In genomic region chr11:109720809-109721319, GRCm38 (mm10) we compare ENCODE assay signal across 9 mouse cellular contexts. TPM values are rescaled to one million over a fixed set of nuclear protein-coding genes. Genes with fewer than 3 reads are reported as not detected.
A peak's percentile ranks its signal among the peaks of the same experiment; 100 is the strongest.
DNase-seq lines count a peak whose midpoint lies in the region; ATAC-seq and TF ChIP-seq lines count a peak whose summit lies in the region.
"Had no signal": no experiment of that assay in that cellular context is flagged by ENCODE, and none has a peak within 500 bp of the region (broad histone marks: within the 10 kb centered on the region; RNA-seq: fewer than 3 reads in every experiment).

No protein-coding gene starts in this region.

- peak; percentile 65 for TF ChIP-seq POLR2A in embryonic fibroblast, embryonic 13.5 days (IDR thresholded peaks at IDR 0.05; ENCODE audit: low read depth, low read length)

- H3K4me2 ChIP-seq in hindbrain, embryonic 13.5 days: peak overlapping the region; percentile 96
- peak overlapping the region; percentile 94 for H3K4me2 ChIP-seq in midbrain, postnatal 0 days (ENCODE audit: low read depth, low read length, poor library complexity, severe bottlenecking)

- peaks cover 28% of the 10 kb centered on the region for H3K4me1 ChIP-seq in megakaryocyte, embryonic 14.5 days
- H3K4me1 ChIP-seq in embryonic fibroblast, embryonic 13.5 days (ENCODE audit: control insufficient read depth, insufficient read depth, low read length): peaks cover 3% of the 10 kb centered on the region; the same call in 1 of the 2 replicates
- H3K4me1 ChIP-seq in hindbrain, embryonic 13.5 days (replicated peaks): peaks cover 20% of the 10 kb centered on the region
- H3K4me1 ChIP-seq in midbrain, postnatal 0 days (ENCODE audit: insufficient read depth, low read length): peaks cover 7% of the 10 kb centered on the region; the same call in 1 of the 2 replicates

- H3K27me3 ChIP-seq in megakaryocyte, embryonic 14.5 days (replicated peaks): peaks cover 83% of the 10 kb centered on the region
- H3K27me3 ChIP-seq in hindbrain, embryonic 13.5 days: peaks cover 34% of the 10 kb centered on the region
- H3K27me3 ChIP-seq in midbrain, postnatal 0 days (ENCODE audit: insufficient read depth, low read length): 0 out of 2 replicates have a peak, but pooled peaks cover 4% of the 10 kb centered on the region

- no peaks in the 10 kb centered on the region for H3K9me3 ChIP-seq in megakaryocyte, embryonic 14.5 days
- H3K9me3 ChIP-seq in hindbrain, embryonic 13.5 days: no peaks in the 10 kb centered on the region
- no peaks in the 10 kb centered on the region for H3K9me3 ChIP-seq in midbrain, postnatal 0 days (ENCODE audit: low read length)

- TF ChIP-seq CTCF in embryonic fibroblast, embryonic 13.5 days (IDR thresholded peaks at IDR 0.05; ENCODE audit: borderline replicate concordance, insufficient read depth, low read length): no peak
- no peak for TF ChIP-seq CTCF in midbrain, postnatal 0 days (IDR thresholded peaks at IDR 0.05)

- DNase-seq in liver: peak; percentile 62
- DNase-seq in midbrain, postnatal 0 days (ENCODE audit: low spot score): no peak
- DNase-seq in spleen, postnatal 14 days (ENCODE audit: low spot score in 2 of 2): no peak
- no peak for DNase-seq in right cerebral cortex, adult 2 months (ENCODE audit: low spot score in 2 of 2)

- ATAC-seq in megakaryocyte, adult 5-6 weeks (ENCODE audit: poor library complexity, severe bottlenecking): no peak
- no peak for ATAC-seq in hindbrain, embryonic 13.5 days (ENCODE audit: low FRiP score)
- ATAC-seq in midbrain, postnatal 0 days (ENCODE audit: low FRiP score): no peak

- H3K36me3 ChIP-seq in megakaryocyte, embryonic 14.5 days (replicated peaks; ENCODE audit: low read length): no peaks in the 10 kb centered on the region
- no peaks in the 10 kb centered on the region for H3K36me3 ChIP-seq in hindbrain, embryonic 13.5 days
- no peaks in the 10 kb centered on the region for H3K36me3 ChIP-seq in midbrain, postnatal 0 days (ENCODE audit: insufficient read depth, low read length)

- H3K4me3 ChIP-seq in megakaryocyte, embryonic 14.5 days (replicated peaks): peak overlapping the region; percentile 90
- H3K4me3 ChIP-seq in embryonic fibroblast, embryonic 13.5 days (ENCODE audit: insufficient read depth, low read length): peak overlapping the region; percentile 71
- peak overlapping the region; percentile 48 for H3K4me3 ChIP-seq in hindbrain, embryonic 13.5 days
- H3K4me3 ChIP-seq in midbrain, postnatal 0 days (ENCODE audit: low read depth, low read length): peak overlapping the region; percentile 45

- H3K9ac ChIP-seq in hindbrain, embryonic 13.5 days: 0 out of 2 replicates have a peak overlapping the region, but pooled peaks have one; percentile 69
- peak overlapping the region; percentile 37; the same call in 1 of the 2 replicates for H3K9ac ChIP-seq in midbrain, postnatal 0 days (replicated peaks; ENCODE audit: low read length, poor library complexity, severe bottlenecking)

- peak overlapping the region; percentile 79 for H3K27ac ChIP-seq in embryonic fibroblast, embryonic 13.5 days (ENCODE audit: insufficient read depth, low read length)
- H3K27ac ChIP-seq in hindbrain, embryonic 13.5 days: no peak overlapping the region
- H3K27ac ChIP-seq in midbrain, postnatal 0 days (ENCODE audit: low read depth, low read length): peak overlapping the region; percentile 55; the same call in 1 of the 2 replicates

- 11% methylated on average over 11 of the region's 12 CpGs for WGBS in hindbrain, embryonic 13.5 days
- WGBS in midbrain, postnatal 0 days: 21% methylated on average over 12 of the region's 12 CpGs

RNA-seq across cellular contexts. Expression of gene Fam20a, which starts 1.2 kb away (rescaled TPM):
- 0.54 and 7.0 TPM in 2 replicates for polyA plus RNA-seq in megakaryocyte, embryonic 14.5 days (2012; ENCODE audit: insufficient read depth, low replicate concordance)
- total RNA-seq in megakaryocyte, adult 5-6 weeks (2015): not detected in 2 replicates
- total RNA-seq in megakaryocyte, adult 5-6 weeks (2017): 0.04 and 0.33 TPM in 2 replicates
- polyA plus RNA-seq in embryonic fibroblast, embryonic 13.5 days (2011; ENCODE audit: insufficient read length, low read depth, missing spikeins): 38.4 and 44.6 TPM in 2 replicates
- 2.4 and 4.0 TPM in 2 replicates for polyA plus RNA-seq in hindbrain, embryonic 13.5 days (2015; fragmentation: Nextera tagmentation; extraction: Ambion mirVana)
- 8.9 and 10.4 TPM in 2 replicates for total RNA-seq in midbrain, postnatal 0 days (2014; rRNA removed)
- polyA plus RNA-seq in midbrain, postnatal 0 days (2015; fragmentation: Nextera tagmentation; extraction: Ambion mirVana): 5.9 and 6.1 TPM in 2 replicates
- total RNA-seq: MEL had no signal
